Mouse (Mus musculus): ENCODE results near the gene Npm3. TPM values are rescaled to one million over a fixed set of nuclear protein-coding genes. Genes with fewer than 3 reads are reported as not detected.
A peak's percentile ranks its signal among the peaks of the same experiment; 100 is the strongest.

Npm3 gene
- polyA plus RNA-seq, 1 experiment from 2014 or later = 13.9 TPM

- WGBS (ENCODE audit: insufficient replicate concordance) = 5% methylated on average over 45 of the region's 45 CpGs
- Histone ChIP-seq H3K9me3 (replicated peaks) (no peaks in the 10 kb centered on the region), H3K4me2 (no peak overlapping the region), H3K4me3 (replicated peaks) (peak overlapping the region; percentile 45; the same call in 1 of the 2 replicates), H3K27me3 (peaks cover 100% of the 10 kb centered on the region), H3K9ac (no peak overlapping the region), H3K27ac (no peak overlapping the region), H3K4me1 (replicated peaks) (peaks cover 37% of the 10 kb centered on the region), H3K36me3 (no peaks in the 10 kb centered on the region)
- DNase-seq = no peak
- no peak for ATAC-seq (ENCODE audit: low read depth)
These were observed 7.8 kb downstream of the Npm3 start for GRCm38 (mm10) chr19:45741431-45742217.

- Histone ChIP-seq H3K4me3 (replicated peaks) (no peak overlapping the region), H3K36me3 (no peaks in the 10 kb centered on the region), H3K27ac (no peak overlapping the region), H3K9ac (no peak overlapping the region), H3K4me1 (replicated peaks) (peaks cover 32% of the 10 kb centered on the region), H3K27me3 (peaks cover 100% of the 10 kb centered on the region), H3K9me3 (replicated peaks) (no peaks in the 10 kb centered on the region), H3K4me2 (no peak overlapping the region)
- ATAC-seq (ENCODE audit: low read depth) = no peak
- 11% methylated on average over 7 of the region's 7 CpGs for WGBS (ENCODE audit: insufficient replicate concordance)
- DNase-seq = no peak
These were observed 8.6 kb downstream of the Npm3 start for GRCm38 (mm10) chr19:45740817-45741216.

- Histone ChIP-seq H3K36me3 (no peaks in the 10 kb centered on the region), H3K27ac (no peak overlapping the region), H3K27me3 (peaks cover 100% of the 10 kb centered on the region), H3K4me1 (replicated peaks) (peaks cover 27% of the 10 kb centered on the region), H3K4me2 (no peak overlapping the region), H3K9me3 (replicated peaks) (no peaks in the 10 kb centered on the region), H3K9ac (no peak overlapping the region), H3K4me3 (replicated peaks) (no peak overlapping the region)
- no peak for ATAC-seq (ENCODE audit: low read depth)
- 13% methylated on average over 13 of the region's 13 CpGs for WGBS (ENCODE audit: insufficient replicate concordance)
- DNase-seq = no peak
These were observed 9.2 kb downstream of the Npm3 start for GRCm38 (mm10) chr19:45740233-45740632.

- Histone ChIP-seq H3K27ac (no peak overlapping the region), H3K36me3 (no peaks in the 10 kb centered on the region), H3K27me3 (peaks cover 100% of the 10 kb centered on the region), H3K9me3 (replicated peaks) (no peaks in the 10 kb centered on the region), H3K4me1 (replicated peaks) (peaks cover 23% of the 10 kb centered on the region), H3K9ac (no peak overlapping the region), H3K4me3 (replicated peaks) (no peak overlapping the region), H3K4me2 (no peak overlapping the region)
- DNase-seq = no peak
- 62% methylated on average over 5 of the region's 5 CpGs for WGBS (ENCODE audit: insufficient replicate concordance)
- ATAC-seq (ENCODE audit: low read depth) = no peak
These were observed 10.9 kb downstream of the Npm3 start for GRCm38 (mm10) chr19:45738521-45738920.

- Histone ChIP-seq H3K9me3 (replicated peaks) (no peaks in the 10 kb centered on the region), H3K36me3 (no peaks in the 10 kb centered on the region), H3K27me3 (peaks cover 100% of the 10 kb centered on the region), H3K27ac (no peak overlapping the region), H3K4me2 (no peak overlapping the region), H3K4me1 (replicated peaks) (peaks cover 23% of the 10 kb centered on the region), H3K9ac (no peak overlapping the region), H3K4me3 (replicated peaks) (no peak overlapping the region)
- ATAC-seq (ENCODE audit: low read depth) (no peak), DNase-seq (no peak)
- 76% methylated on average over 10 of the region's 10 CpGs for WGBS (ENCODE audit: insufficient replicate concordance)
These were observed 11.4 kb downstream of the Npm3 start for GRCm38 (mm10) chr19:45737846-45738484.

- peaks cover 19% of the 10 kb centered on the region for H3K4me1 ChIP-seq (replicated peaks)
- peak overlapping the region; percentile 29 for H3K4me3 ChIP-seq (replicated peaks)
- no peak overlapping the region for H3K27ac ChIP-seq
- no peak overlapping the region for H3K9ac ChIP-seq
- peak overlapping the region; percentile 33 for H3K4me2 ChIP-seq
- no peaks in the 10 kb centered on the region for H3K9me3 ChIP-seq (replicated peaks)
- ATAC-seq (ENCODE audit: low read depth) (0 out of 2 replicates have a peak, but pooled peaks have one; percentile 18), DNase-seq (no peak)
- no peaks in the 10 kb centered on the region for H3K36me3 ChIP-seq
- 24% methylated on average over 23 of the region's 23 CpGs for WGBS (ENCODE audit: insufficient replicate concordance)
- peaks cover 100% of the 10 kb centered on the region for H3K27me3 ChIP-seq
These were observed 12.1 kb downstream of the Npm3 start for GRCm38 (mm10) chr19:45737208-45737845.

GRCm38 (mm10) chr19:45736855-45737207, 12.6 kb downstream of the Npm3 start:
- Histone ChIP-seq H3K27me3 (peaks cover 99% of the 10 kb centered on the region), H3K9me3 (replicated peaks) (no peaks in the 10 kb centered on the region), H3K4me2 (peak overlapping the region; percentile 33), H3K4me1 (replicated peaks) (peaks cover 14% of the 10 kb centered on the region), H3K9ac (no peak overlapping the region), H3K4me3 (replicated peaks) (peak overlapping the region; percentile 29), H3K36me3 (no peaks in the 10 kb centered on the region), H3K27ac (no peak overlapping the region)
- WGBS (ENCODE audit: insufficient replicate concordance) = under 1% methylated on average over 28 of the region's 28 CpGs
- DNase-seq (peak; percentile 39), ATAC-seq (ENCODE audit: low read depth) (0 out of 2 replicates have a peak, but pooled peaks have one; percentile 43)

- Histone ChIP-seq H3K4me3 (replicated peaks) (no peak overlapping the region), H3K4me1 (replicated peaks) (peaks cover 11% of the 10 kb centered on the region), H3K36me3 (no peaks in the 10 kb centered on the region), H3K27me3 (peaks cover 99% of the 10 kb centered on the region), H3K9me3 (replicated peaks) (no peaks in the 10 kb centered on the region), H3K4me2 (no peak overlapping the region), H3K9ac (no peak overlapping the region), H3K27ac (no peak overlapping the region)
- DNase-seq (no peak), ATAC-seq (ENCODE audit: low read depth) (no peak)
- 38% methylated on average over 1 of the region's 1 CpGs for WGBS (ENCODE audit: insufficient replicate concordance)
These were observed 13.2 kb downstream of the Npm3 start for GRCm38 (mm10) chr19:45736241-45736640.

- Histone ChIP-seq H3K27ac (no peak overlapping the region), H3K27me3 (peaks cover 99% of the 10 kb centered on the region), H3K4me1 (replicated peaks) (peaks cover 11% of the 10 kb centered on the region), H3K4me3 (replicated peaks) (no peak overlapping the region), H3K9ac (no peak overlapping the region), H3K4me2 (no peak overlapping the region), H3K9me3 (replicated peaks) (no peaks in the 10 kb centered on the region), H3K36me3 (no peaks in the 10 kb centered on the region)
- WGBS (ENCODE audit: insufficient replicate concordance) = 51% methylated on average over 7 of the region's 7 CpGs
- ATAC-seq (ENCODE audit: low read depth) (no peak), DNase-seq (no peak)
These were observed 14.6 kb downstream of the Npm3 start for GRCm38 (mm10) chr19:45734762-45735161.

- Histone ChIP-seq H3K9me3 (replicated peaks) (no peaks in the 10 kb centered on the region), H3K36me3 (no peaks in the 10 kb centered on the region), H3K4me1 (replicated peaks) (peaks cover 11% of the 10 kb centered on the region), H3K9ac (no peak overlapping the region), H3K4me2 (no peak overlapping the region), H3K27ac (no peak overlapping the region), H3K4me3 (replicated peaks) (no peak overlapping the region), H3K27me3 (peaks cover 95% of the 10 kb centered on the region)
- no peak for DNase-seq
- no peak for ATAC-seq (ENCODE audit: low read depth)
- WGBS (ENCODE audit: insufficient replicate concordance) = 61% methylated on average over 5 of the region's 5 CpGs
These were observed 15.2 kb downstream of the Npm3 start for GRCm38 (mm10) chr19:45734191-45734590.

GRCm38 (mm10) chr19:45733564-45733963, 15.8 kb downstream of the Npm3 start:
- no peak for ATAC-seq (ENCODE audit: low read depth)
- H3K27me3 ChIP-seq = peaks cover 93% of the 10 kb centered on the region

More at GRCm38 (mm10) chr19:45733564-45733963, 15.8 kb downstream of the Npm3 start:
- no peak overlapping the region for H3K4me2 ChIP-seq
- DNase-seq = no peak
- peaks cover 11% of the 10 kb centered on the region for H3K4me1 ChIP-seq (replicated peaks)
- WGBS (ENCODE audit: insufficient replicate concordance) = 24% methylated on average over 10 of the region's 10 CpGs
- H3K36me3 ChIP-seq = no peaks in the 10 kb centered on the region
- no peaks in the 10 kb centered on the region for H3K9me3 ChIP-seq (replicated peaks)
- H3K27ac ChIP-seq = no peak overlapping the region
- no peak overlapping the region for H3K9ac ChIP-seq
- H3K4me3 ChIP-seq (replicated peaks) = no peak overlapping the region

Measured in liver, embryonic 13.5 days (tissue).